Mouse (Mus musculus) thymus, postnatal 36 days (tissue): Measurements from ENCODE around the gene Sirt4.
"Not testable (repeated sequence)": the region's sequence is repeated elsewhere in the genome, so short reads cannot be mapped to it uniquely, and the experiment has no call there.

Experiments used
- DNase-seq, 2 experiments: peaks; one replicate each; pipeline ENCODE4 v3.0.0; 2022; ENCODE audit warnings: mixed read lengths in 2 of 2

The Sirt4 gene

GRCm38 (mm10) chr5:115483947-115484920 is at the start of gene Sirt4:
Sirt4 (minus strand) TSS chr5:115484725.
- DNase-seq, result peak; percentile 71 to 83

GRCm38 (mm10) chr5:115531671-115532270 is 47.2 kb upstream of the Sirt4 start:
- DNase-seq, result no peak

- peak; percentile 61 to 77 for DNase-seq
Observed at GRCm38 (mm10) chr5:115530447-115530809, 45.9 kb upstream of the Sirt4 start.

GRCm38 (mm10) chr5:115529742-115530446 is 45.4 kb upstream of the Sirt4 start:
- no peak for DNase-seq

- no peak for DNase-seq
Observed at GRCm38 (mm10) chr5:115529364-115529741, 44.8 kb upstream of the Sirt4 start.

GRCm38 (mm10) chr5:115528128-115528527 is 43.6 kb upstream of the Sirt4 start:
- no peak for DNase-seq

GRCm38 (mm10) chr5:115526456-115527202 is 42.1 kb upstream of the Sirt4 start:
- no peak for DNase-seq

- no peak for DNase-seq
Observed at GRCm38 (mm10) chr5:115525943-115526342, 41.4 kb upstream of the Sirt4 start.

GRCm38 (mm10) chr5:115525416-115525815 is 40.9 kb upstream of the Sirt4 start:
- no peak for DNase-seq

- DNase-seq, result no peak
Observed at GRCm38 (mm10) chr5:115524471-115524870, 39.9 kb upstream of the Sirt4 start.

GRCm38 (mm10) chr5:115523971-115524370 is 39.4 kb upstream of the Sirt4 start:
- DNase-seq, result no peak

GRCm38 (mm10) chr5:115522981-115523499 is 38.5 kb upstream of the Sirt4 start:
- no peak for DNase-seq

GRCm38 (mm10) chr5:115522531-115522930 is 38.0 kb upstream of the Sirt4 start:
- DNase-seq, result no peak

GRCm38 (mm10) chr5:115521553-115522461 is 37.3 kb upstream of the Sirt4 start:
- peak; percentile 66 to 76 for DNase-seq

- DNase-seq, result no peak
Observed at GRCm38 (mm10) chr5:115520325-115520869, 35.9 kb upstream of the Sirt4 start.

- not testable (repeated sequence) for DNase-seq
Observed at GRCm38 (mm10) chr5:115518214-115518613, 33.7 kb upstream of the Sirt4 start.

- DNase-seq, result peak in 1 of 2 experiments; percentile 38
Observed at GRCm38 (mm10) chr5:115517501-115517900, 33.0 kb upstream of the Sirt4 start.

GRCm38 (mm10) chr5:115516908-115517307 is 32.4 kb upstream of the Sirt4 start:
- no peak for DNase-seq

GRCm38 (mm10) chr5:115516081-115516907 is 31.8 kb upstream of the Sirt4 start:
- DNase-seq, result peak; percentile 51 to 64
